Mouse (Mus musculus): ENCODE data around the gene Ica1. TPM values are rescaled to one million over a fixed set of nuclear protein-coding genes. Genes with fewer than 3 reads are reported as not detected.

Gene Ica1
- polyA plus RNA-seq, 1 experiment from 2014 or later, result 35.4 TPM

DNA sequence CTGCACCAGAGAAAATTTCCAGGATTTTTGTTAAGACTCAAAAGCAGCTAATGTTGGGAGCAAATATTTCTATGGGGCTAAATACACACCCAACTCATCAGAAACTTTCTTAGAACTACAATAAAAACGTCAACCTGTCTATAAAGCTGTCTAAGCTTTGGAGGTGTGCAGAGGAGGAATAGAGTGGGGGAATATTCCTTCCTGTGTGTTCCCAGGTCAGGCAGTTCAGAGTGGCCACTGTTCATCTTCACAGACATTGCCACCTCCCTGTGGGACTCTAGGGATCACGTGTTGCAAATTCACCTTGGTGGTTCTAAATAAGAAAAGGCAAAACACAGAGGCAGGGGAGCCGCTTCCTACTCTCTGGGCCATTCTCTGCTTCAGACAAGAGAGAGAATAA is 120.8 kb downstream of the Ica1 start:
- DNase-seq (no peak), ATAC-seq (ENCODE audit: insufficient read depth) (no peak)
- TF ChIP-seq CTCF (IDR thresholded peaks at IDR 0.05; ENCODE audit: low read depth), result no peak
- H3K9ac ChIP-seq, result no peak overlapping the region
- WGBS, result 80% methylated on average over 3 of the region's 3 CpGs
- no peaks in the 10 kb centered on the region for H3K9me3 ChIP-seq (ENCODE audit: low read depth, low read length)
- H3K27ac ChIP-seq (ENCODE audit: low read depth), result no peak overlapping the region
- no peaks in the 10 kb centered on the region for H3K27me3 ChIP-seq (ENCODE audit: insufficient read depth, low read length)
- H3K4me3 ChIP-seq (ENCODE audit: low read depth, low read length), result no peak overlapping the region
- H3K4me1 ChIP-seq (ENCODE audit: insufficient read depth), result no peaks in the 10 kb centered on the region
- no peak overlapping the region for H3K4me2 ChIP-seq
- H3K36me3 ChIP-seq (ENCODE audit: insufficient read depth), result no peaks in the 10 kb centered on the region

DNA sequence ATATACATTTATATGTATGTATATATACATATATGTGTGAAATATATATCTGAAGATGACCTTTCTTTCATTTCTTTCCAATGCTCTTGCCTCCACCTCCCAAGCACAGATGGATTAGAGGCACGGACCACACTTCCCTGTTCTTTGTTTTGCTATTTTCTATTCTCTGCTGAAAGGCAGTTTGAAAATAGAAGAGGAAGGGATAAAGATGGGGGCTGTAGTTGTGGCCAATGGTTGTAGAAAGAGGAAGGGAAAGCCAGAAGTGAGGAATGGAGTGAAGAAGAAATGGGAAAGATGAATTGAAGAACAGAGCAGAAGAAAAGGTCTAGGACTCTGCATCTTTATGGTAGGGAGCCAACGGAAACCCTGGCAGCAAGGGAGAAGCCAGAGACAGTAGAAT is 122.8 kb downstream of the Ica1 start:
- H3K4me3 ChIP-seq (ENCODE audit: low read depth, low read length), result no peak overlapping the region
- H3K4me1 ChIP-seq (ENCODE audit: insufficient read depth), result no peaks in the 10 kb centered on the region
- ATAC-seq (ENCODE audit: insufficient read depth) (no peak), DNase-seq (no peak)
- no peaks in the 10 kb centered on the region for H3K36me3 ChIP-seq (ENCODE audit: insufficient read depth)
- TF ChIP-seq CTCF (IDR thresholded peaks at IDR 0.05; ENCODE audit: low read depth), result no peak
- no peak overlapping the region for H3K27ac ChIP-seq (ENCODE audit: low read depth)
- H3K9ac ChIP-seq, result no peak overlapping the region
- H3K27me3 ChIP-seq (ENCODE audit: insufficient read depth, low read length), result no peaks in the 10 kb centered on the region
- H3K9me3 ChIP-seq (ENCODE audit: low read depth, low read length), result no peaks in the 10 kb centered on the region
- 84% methylated on average over 2 of the region's 2 CpGs for WGBS
- no peak overlapping the region for H3K4me2 ChIP-seq

DNA sequence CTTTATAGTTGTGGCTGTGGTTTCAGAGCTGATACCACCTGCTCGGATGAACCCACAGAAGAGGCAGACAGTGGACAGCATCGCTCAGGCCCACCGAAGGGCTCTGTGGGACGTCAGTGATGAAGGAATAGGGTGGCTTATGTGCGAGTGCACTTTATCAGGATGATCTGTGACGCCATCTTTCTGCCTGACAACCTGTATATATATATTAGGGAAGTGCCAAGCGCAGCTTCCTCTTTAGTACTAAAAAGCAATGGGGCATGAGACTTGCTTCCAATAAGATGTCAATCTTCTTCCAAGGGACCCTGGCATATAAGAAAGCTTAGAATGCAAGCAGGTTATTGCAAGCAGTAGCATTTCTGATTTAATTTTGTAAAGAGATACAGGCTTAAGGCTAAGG is 127.9 kb downstream of the Ica1 start:
- no peaks in the 10 kb centered on the region for H3K4me1 ChIP-seq (ENCODE audit: insufficient read depth)
- no peak overlapping the region for H3K4me2 ChIP-seq
- no peak overlapping the region for H3K4me3 ChIP-seq (ENCODE audit: low read depth, low read length)
- DNase-seq, result no peak
- ATAC-seq (ENCODE audit: insufficient read depth), result no peak
- no peak overlapping the region for H3K9ac ChIP-seq
- no peak overlapping the region for H3K27ac ChIP-seq (ENCODE audit: low read depth)
- H3K9me3 ChIP-seq (ENCODE audit: low read depth, low read length), result no peaks in the 10 kb centered on the region
- H3K27me3 ChIP-seq (ENCODE audit: insufficient read depth, low read length), result no peaks in the 10 kb centered on the region
- no peak for TF ChIP-seq CTCF (IDR thresholded peaks at IDR 0.05; ENCODE audit: low read depth)
- H3K36me3 ChIP-seq (ENCODE audit: insufficient read depth), result no peaks in the 10 kb centered on the region
- 71% methylated on average over 7 of the region's 7 CpGs for WGBS

DNA sequence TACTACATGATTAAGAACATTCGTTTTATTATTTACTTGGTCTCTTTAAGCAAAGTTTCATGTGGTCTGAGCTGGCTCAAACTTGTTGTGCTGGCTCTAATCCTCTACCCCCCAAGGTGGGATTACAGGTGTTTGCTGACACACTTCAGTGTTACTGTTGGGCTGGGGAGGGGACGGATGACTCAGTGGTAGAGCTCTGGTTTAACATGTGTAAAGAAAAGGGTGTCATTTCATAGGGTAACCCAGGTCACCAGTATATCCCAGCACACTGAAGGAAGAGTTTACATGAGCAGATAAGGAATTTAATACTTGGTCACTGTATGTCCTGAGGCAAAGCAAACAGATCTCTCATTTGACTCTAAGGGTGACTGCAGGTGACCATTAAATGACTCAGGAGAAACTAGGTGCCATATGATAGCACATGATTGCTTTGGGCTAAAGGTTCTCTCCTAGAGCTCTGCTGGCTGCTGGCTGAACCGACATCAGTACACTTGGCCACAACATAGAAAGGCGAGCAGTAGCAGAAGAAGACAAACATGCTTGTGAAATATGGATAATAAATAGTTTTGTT is 128.9 kb downstream of the Ica1 start:
- no peak overlapping the region for H3K4me2 ChIP-seq
- H3K27me3 ChIP-seq (ENCODE audit: insufficient read depth, low read length), result no peaks in the 10 kb centered on the region
- DNase-seq (no peak), ATAC-seq (ENCODE audit: insufficient read depth) (no peak)
- H3K36me3 ChIP-seq (ENCODE audit: insufficient read depth), result no peaks in the 10 kb centered on the region
- 45% methylated on average over 4 of the region's 4 CpGs for WGBS
- H3K4me1 ChIP-seq (ENCODE audit: insufficient read depth), result no peaks in the 10 kb centered on the region
- no peak overlapping the region for H3K27ac ChIP-seq (ENCODE audit: low read depth)
- no peak overlapping the region for H3K9ac ChIP-seq
- H3K9me3 ChIP-seq (ENCODE audit: low read depth, low read length), result no peaks in the 10 kb centered on the region
- no peak overlapping the region for H3K4me3 ChIP-seq (ENCODE audit: low read depth, low read length)
- TF ChIP-seq CTCF (IDR thresholded peaks at IDR 0.05; ENCODE audit: low read depth), result no peak

DNA sequence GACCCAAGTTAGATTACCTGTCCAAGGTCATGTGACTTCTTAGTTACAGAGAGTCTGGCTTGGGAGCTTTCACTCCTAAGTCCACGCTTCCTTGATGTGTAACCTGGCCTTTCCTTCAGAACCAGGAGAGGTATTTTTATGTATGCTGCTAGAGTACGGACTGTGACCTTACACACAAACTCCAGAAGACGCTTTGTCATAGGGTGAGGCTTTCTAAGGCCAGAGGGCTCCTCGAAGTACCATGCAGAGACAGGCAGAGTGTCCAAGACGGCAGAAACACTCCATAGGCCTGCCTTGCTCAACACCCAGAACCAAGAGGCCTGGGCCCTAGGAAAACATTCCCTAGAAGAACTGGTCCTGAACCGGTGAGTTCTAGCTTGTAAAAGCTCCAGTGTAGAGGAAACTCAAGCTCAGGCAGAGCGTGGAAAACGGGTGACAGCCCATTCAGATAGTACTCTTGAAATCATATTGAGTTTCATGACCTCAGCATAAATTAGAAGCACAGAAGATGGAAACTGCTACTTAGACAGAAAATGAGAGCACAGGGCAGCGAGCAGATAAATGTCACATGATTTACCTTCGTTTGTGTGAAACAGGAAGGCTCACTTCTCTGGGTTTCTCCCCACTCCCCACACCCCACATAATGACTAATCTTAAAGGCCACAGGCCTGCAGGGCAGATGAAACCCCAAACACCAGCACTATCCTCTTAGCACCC is 129.9 kb downstream of the Ica1 start:
- no peak for TF ChIP-seq CTCF (IDR thresholded peaks at IDR 0.05; ENCODE audit: low read depth)
- no peak overlapping the region for H3K4me2 ChIP-seq
- no peak overlapping the region for H3K27ac ChIP-seq (ENCODE audit: low read depth)
- no peaks in the 10 kb centered on the region for H3K9me3 ChIP-seq (ENCODE audit: low read depth, low read length)
- no peaks in the 10 kb centered on the region for H3K27me3 ChIP-seq (ENCODE audit: insufficient read depth, low read length)
- 75% methylated on average over 10 of the region's 10 CpGs for WGBS
- no peak for ATAC-seq (ENCODE audit: insufficient read depth)
- H3K4me1 ChIP-seq (ENCODE audit: insufficient read depth), result no peaks in the 10 kb centered on the region
- no peaks in the 10 kb centered on the region for H3K36me3 ChIP-seq (ENCODE audit: insufficient read depth)
- no peak overlapping the region for H3K9ac ChIP-seq
- no peak for DNase-seq
- H3K4me3 ChIP-seq (ENCODE audit: low read depth, low read length), result no peak overlapping the region

DNA sequence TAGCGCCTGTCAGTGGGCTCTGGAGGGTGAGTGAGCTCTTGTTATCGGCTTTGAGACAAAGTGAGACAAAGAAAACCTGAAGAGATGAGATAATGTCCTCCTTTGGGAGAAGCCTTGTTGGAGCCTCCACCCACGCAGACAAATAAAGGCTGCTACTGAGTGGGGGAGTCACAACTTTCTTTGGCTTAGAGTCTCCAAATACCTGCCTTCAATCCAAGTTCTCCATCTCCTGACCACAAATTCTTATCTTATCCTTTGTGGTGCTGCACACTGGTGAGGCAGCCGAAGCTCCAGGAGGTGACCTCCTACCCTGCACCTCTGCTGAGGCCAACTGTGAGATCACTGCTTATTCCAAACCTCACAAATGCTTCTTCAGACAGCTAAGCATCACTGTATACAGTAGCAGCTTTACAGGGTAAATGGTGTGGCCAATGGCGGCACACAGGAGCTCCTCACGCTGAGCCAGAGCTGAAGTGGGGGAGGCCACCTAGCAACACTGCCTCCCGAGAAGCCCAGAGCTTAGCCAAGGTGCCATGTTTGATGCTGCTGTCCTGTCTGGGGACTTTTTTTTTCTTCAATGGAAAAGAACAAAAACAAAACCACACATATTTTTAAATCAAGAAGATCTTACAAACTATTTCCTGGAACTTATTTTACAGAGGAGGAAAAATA is 130.6 kb downstream of the Ica1 start:
- TF ChIP-seq CTCF (IDR thresholded peaks at IDR 0.05; ENCODE audit: low read depth), result no peak
- Histone ChIP-seq H3K9ac (no peak overlapping the region), H3K9me3 (ENCODE audit: low read depth, low read length) (no peaks in the 10 kb centered on the region), H3K27ac (ENCODE audit: low read depth) (no peak overlapping the region), H3K27me3 (ENCODE audit: insufficient read depth, low read length) (no peaks in the 10 kb centered on the region), H3K4me3 (ENCODE audit: low read depth, low read length) (no peak overlapping the region), H3K4me2 (no peak overlapping the region), H3K36me3 (ENCODE audit: insufficient read depth) (no peaks in the 10 kb centered on the region), H3K4me1 (ENCODE audit: insufficient read depth) (no peaks in the 10 kb centered on the region)
- DNase-seq, result no peak
- 64% methylated on average over 7 of the region's 7 CpGs for WGBS
- ATAC-seq (ENCODE audit: insufficient read depth), result no peak; the same call in 1 of the 2 replicates

DNA sequence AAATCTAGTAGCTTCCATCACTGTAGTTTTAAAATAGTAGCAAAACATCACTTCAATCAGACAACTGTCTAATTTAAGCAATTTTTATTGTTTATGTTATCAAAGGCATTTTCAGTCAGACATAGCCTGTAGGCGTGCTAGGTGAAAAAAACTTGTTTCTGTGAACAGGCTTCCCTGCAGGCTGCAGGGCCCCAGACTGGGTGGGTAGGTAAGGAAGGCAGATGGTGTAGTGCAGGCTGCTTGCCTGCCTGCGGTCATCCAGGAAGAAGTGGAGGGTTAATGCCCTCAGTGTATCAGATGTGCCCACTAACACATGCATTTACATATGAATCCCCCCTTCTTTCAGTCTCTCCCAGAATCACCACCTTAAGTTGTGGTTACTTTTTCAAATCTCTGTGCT is 132.6 kb downstream of the Ica1 start:
- ATAC-seq (ENCODE audit: insufficient read depth) (no peak), DNase-seq (no peak)
- 49% methylated on average over 2 of the region's 2 CpGs for WGBS
- Histone ChIP-seq H3K9me3 (ENCODE audit: low read depth, low read length) (no peaks in the 10 kb centered on the region), H3K27ac (ENCODE audit: low read depth) (no peak overlapping the region), H3K27me3 (ENCODE audit: insufficient read depth, low read length) (no peaks in the 10 kb centered on the region), H3K36me3 (ENCODE audit: insufficient read depth) (no peaks in the 10 kb centered on the region), H3K4me2 (no peak overlapping the region), H3K4me1 (ENCODE audit: insufficient read depth) (no peaks in the 10 kb centered on the region), H3K9ac (no peak overlapping the region), H3K4me3 (ENCODE audit: low read depth, low read length) (no peak overlapping the region)
- no peak for TF ChIP-seq CTCF (IDR thresholded peaks at IDR 0.05; ENCODE audit: low read depth)
